Mouse (Mus musculus) retina, postnatal 1 day (tissue): ENCODE data around the gene Tubb4b.

Experiments
- DNase-seq: peaks from one replicate; pipeline ENCODE4 v3.0.0-alpha.2; 2012

The Tubb4b gene

GRCm38 (mm10) chr2:25244144-25244543 is 19.6 kb upstream of the Tubb4b start:
- DNase-seq = no peak

GRCm38 (mm10) chr2:25243342-25243741 is 18.8 kb upstream of the Tubb4b start:
- DNase-seq = no peak

- DNase-seq = peak; percentile 66
These were observed 17.6 kb upstream of the Tubb4b start, which contains the start of the genes Rnf208 and Cysrt1 for GRCm38 (mm10) chr2:25242101-25242506. Rnf208 (plus strand) TSS chr2:25242255. Cysrt1 (minus strand) TSS chr2:25242452.

GRCm38 (mm10) chr2:25241438-25241775 is 16.9 kb upstream of the Tubb4b start:
- no peak for DNase-seq

GRCm38 (mm10) chr2:25240723-25241437 is 16.4 kb upstream of the Tubb4b start:
- DNase-seq = peak; percentile 88

- no peak for DNase-seq
These were observed 15.8 kb upstream of the Tubb4b start for GRCm38 (mm10) chr2:25240310-25240709.

GRCm38 (mm10) chr2:25239766-25240165 is 15.3 kb upstream of the Tubb4b start:
- DNase-seq = no peak

GRCm38 (mm10) chr2:25238106-25238505 is 13.6 kb upstream of the Tubb4b start:
- DNase-seq = no peak

- no peak for DNase-seq
These were observed 13.0 kb upstream of the Tubb4b start for GRCm38 (mm10) chr2:25237522-25237921.

GRCm38 (mm10) chr2:25236614-25237013 is 12.1 kb upstream of the Tubb4b start, which contains the start of gene Rnf224:
Rnf224 (minus strand) TSS chr2:25236787.
- no peak for DNase-seq

- DNase-seq = no peak
These were observed 10.2 kb upstream of the Tubb4b start for GRCm38 (mm10) chr2:25234551-25235220.

- DNase-seq = no peak
These were observed 9.5 kb upstream of the Tubb4b start, which contains the start of gene Slc34a3 for GRCm38 (mm10) chr2:25234050-25234449. Slc34a3 (minus strand) TSS chr2:25234364.

- no peak for DNase-seq
These were observed 8.9 kb upstream of the Tubb4b start for GRCm38 (mm10) chr2:25233421-25233820.

- DNase-seq = no peak
These were observed 6.5 kb upstream of the Tubb4b start for GRCm38 (mm10) chr2:25231038-25231437.

GRCm38 (mm10) chr2:25230581-25230980 is 6.1 kb upstream of the Tubb4b start:
- no peak for DNase-seq

GRCm38 (mm10) chr2:25229582-25229981 is 5.1 kb upstream of the Tubb4b start:
- no peak for DNase-seq

GRCm38 (mm10) chr2:25228995-25229530 is 4.6 kb upstream of the Tubb4b start:
- no peak for DNase-seq

GRCm38 (mm10) chr2:25228431-25228889 is 4.0 kb upstream of the Tubb4b start:
- DNase-seq = peak; percentile 94

- no peak for DNase-seq
These were observed 2.9 kb upstream of the Tubb4b start for GRCm38 (mm10) chr2:25227406-25227805.

- no peak for DNase-seq
These were observed 2.4 kb upstream of the Tubb4b start for GRCm38 (mm10) chr2:25226864-25227263.

GRCm38 (mm10) chr2:25225811-25226379 is 1.4 kb upstream of the Tubb4b start:
- no peak for DNase-seq

- peak; percentile 100 for DNase-seq
These were observed 557 bp upstream of the Tubb4b start for GRCm38 (mm10) chr2:25224766-25225752.
